Mouse (Mus musculus): ENCODE data around the gene Cnot4.

Gene Cnot4

DNA sequence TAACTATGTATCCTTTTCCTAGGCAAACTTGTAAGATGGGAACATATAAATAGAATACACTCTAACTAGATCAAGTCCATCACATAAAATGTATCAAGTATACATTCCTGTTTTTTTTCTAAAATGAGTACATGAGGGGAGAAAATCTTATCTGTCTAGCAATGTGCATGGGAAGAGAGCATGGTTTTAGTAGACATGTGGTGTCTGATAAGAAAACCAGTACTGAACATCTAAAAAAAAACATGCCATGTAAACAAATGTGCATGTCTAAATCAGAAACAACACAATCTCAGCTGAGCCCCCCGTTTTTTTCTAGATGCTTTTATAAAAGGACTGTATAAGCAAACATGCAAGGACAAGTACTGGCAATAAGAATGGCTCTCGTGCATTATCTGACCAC lies 100.8 kb downstream of the Cnot4 start:
- DNase-seq (ENCODE audit: low spot score): no peak

DNA sequence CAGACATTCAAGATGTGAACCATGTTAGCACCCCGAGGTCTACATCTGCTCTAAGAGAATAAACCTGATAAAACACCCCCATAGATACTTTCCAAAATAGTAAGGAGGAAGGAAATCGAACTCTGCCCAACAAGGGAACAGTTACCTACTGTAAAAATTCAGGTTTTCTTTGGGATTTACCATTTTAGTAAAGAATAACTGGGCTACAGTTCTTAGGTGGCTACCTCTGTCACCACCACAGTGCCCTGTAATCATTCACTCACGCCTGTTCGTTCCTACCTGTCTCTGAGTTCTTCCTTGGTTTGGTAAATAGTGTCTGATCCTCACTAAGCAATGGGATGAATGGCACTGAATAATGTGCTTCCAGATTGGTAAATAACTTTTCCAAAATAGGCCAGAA lies 102.7 kb downstream of the Cnot4 start:
- no peak for DNase-seq (ENCODE audit: low spot score)

DNA sequence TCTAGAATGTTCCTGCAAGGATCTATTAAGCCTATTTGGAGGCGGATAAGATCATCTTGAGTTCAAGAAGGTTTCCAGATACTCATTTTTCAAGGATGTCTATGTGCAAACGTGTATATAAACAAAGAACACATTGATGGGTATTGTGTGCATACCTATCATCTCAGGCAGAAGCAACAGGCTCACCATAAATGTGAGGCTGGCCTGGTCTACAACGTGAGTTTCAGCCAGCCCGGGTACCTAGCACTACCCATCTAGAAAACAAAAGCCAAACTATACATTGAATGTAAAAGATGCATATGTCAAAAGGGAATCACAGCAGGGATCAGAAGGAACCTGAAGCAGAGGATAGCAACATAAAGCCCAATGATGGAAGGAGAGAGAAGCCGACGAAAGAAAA lies 103.3 kb downstream of the Cnot4 start:
- DNase-seq (ENCODE audit: low spot score): no peak

DNA sequence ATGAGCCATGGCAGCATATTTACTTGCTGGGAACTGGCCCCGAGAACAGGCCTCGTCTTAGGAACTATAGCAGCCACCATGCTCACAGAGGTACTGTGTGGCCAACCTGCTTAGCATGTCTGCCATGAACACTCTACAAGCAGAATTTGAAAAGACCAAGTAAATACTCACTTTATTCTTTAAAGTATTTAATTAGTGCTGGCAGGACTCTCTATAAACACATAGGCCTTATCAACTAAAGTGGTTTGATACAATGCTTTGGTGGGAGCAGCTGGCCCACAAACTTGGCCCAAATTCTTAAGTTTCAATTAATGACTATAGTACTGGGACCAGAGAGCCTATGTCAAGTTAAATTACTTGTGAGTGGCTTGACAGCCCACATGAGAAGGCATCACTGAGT lies 105.5 kb downstream of the Cnot4 start:
- no peak for DNase-seq (ENCODE audit: low spot score)

DNA sequence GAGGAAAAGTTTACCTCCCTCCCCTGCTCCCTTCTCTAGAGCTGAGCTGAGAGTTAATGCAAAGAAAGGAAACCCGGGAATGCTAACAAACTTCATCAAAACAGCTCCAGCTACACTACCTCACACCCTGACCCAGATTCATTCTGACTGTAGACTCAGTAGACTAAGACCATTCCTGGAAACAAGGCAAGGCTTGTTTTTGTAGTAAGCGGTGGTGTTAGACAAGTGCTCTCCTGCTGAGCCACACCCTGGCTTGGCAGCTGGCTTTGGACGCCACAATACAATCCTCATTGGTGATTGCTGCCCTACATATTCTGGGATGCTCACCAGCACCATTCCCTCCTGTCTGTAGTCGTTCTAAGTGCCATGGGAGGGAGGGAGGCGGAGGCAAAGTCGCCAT lies 106.3 kb downstream of the Cnot4 start:
- DNase-seq (ENCODE audit: low spot score): no peak

DNA sequence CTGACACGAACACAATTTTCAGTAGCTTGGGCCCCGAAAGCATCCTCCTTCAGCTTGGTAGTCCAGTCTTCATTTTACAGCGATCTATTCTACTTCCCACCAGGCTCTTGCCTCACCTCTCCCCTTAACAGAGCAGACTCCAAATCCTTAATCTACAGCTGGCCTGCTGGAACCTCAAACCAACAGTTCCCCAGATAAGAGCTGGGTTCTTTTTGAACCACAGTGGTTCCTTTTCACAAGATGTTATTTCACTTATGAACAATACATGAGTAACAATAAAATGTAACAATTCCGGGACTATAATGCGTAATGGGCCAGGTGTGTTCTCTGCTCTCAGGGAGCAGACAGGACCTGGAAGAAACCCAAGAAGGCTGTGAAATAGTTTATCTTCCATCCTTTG lies 116.9 kb downstream of the Cnot4 start:
- no peak for DNase-seq (ENCODE audit: low spot score)

DNA sequence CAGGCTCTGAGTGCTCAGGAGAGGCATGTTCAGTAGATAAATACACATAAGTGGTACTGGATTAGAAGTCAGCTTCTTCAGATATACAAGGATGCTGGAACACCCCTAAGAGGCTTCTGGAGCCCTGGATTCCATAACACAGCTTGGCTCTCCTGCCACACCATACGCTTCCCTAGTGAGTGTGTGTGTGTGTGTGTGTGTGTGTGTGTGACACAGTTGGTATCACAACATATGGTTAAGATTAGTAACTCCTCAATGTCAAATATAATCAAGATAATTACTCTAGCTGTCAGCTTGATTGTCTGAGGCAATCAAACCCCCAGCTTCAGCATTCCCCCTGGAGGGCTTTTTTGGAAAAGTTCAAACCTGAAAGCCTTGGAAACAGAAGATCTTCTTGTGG lies 121.6 kb downstream of the Cnot4 start:
- no peak for DNase-seq (ENCODE audit: low spot score)

DNA sequence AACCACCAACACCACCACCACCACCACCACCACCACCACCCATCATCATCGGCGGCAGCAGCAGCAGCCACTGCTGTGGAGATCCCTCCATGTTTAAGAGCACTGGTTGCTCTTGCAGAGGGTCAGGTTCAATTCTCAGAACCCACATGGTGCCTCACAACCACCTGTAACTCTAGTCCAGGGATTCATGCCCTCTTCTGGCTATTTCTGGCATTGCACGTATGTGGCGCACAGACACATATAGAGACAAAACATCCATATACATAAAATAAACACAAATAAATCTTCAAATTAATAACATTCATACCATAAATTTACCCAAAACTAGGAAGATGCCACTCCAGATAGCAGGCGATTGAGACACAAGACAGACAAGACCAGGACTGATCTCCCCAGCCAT lies 122.8 kb downstream of the Cnot4 start:
- DNase-seq (ENCODE audit: low spot score): no peak

DNA sequence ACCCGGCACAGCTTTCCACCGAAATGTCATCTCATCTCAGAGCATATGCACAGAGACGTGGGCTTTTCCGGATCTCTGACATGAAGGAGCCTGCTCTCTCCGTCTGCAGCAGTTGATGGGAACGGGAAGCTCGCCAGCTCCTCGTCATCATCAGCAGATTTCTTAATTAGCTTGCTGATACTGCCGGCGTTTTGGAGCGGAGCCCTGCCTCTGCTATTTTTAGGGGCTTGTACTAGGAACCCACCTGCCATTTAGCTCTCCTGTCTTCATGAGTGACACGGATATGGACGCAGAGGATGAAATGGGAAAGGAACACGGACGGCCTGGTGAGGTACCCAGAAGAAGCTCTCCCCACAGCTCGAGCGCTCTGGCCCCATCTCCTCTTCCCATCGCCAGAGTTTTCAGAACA lies 131.3 kb downstream of the Cnot4 start:
- DNase-seq (ENCODE audit: low spot score): peak; percentile 79

DNA sequence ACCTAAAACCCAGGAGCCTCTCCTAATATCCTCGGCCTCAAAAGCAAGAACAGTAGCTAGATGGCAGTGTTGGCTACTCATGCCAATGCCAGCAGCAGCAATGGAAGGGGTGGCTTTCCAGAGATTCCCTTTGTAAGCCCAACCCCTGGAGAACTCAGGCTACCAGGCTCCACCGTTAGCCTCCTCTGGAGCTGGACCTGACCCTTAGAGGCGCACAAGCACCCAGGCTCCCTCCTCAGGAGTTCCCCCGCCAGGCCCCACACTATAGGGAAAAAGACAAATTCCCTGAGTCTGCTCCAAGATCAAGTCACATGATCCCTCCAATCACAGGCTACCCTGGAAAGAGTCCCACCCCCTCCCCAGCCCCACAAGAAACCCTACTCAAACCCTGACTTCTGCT lies 134.4 kb downstream of the Cnot4 start:
- peak; percentile 65 for DNase-seq (ENCODE audit: low spot score)

DNA sequence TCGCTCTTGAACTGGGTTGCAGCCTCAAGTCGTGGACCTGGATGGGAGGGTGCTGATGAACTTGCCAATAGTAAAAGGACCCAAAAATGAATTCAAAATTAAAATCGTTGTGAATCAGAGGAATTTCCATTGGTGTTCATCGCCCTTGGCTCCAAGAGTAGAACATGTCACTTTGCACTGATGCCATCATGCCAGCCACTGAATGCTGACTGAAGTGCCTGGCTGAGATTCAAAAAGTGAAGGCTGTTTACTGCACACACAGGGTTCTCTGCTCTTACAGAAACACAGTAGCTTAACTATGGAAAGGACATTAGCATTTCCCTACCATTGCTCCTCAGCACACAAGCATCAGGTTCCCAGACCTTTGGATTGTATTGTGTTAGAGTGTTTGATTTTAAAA lies 137.0 kb downstream of the Cnot4 start:
- no peak for DNase-seq (ENCODE audit: low spot score)

DNA sequence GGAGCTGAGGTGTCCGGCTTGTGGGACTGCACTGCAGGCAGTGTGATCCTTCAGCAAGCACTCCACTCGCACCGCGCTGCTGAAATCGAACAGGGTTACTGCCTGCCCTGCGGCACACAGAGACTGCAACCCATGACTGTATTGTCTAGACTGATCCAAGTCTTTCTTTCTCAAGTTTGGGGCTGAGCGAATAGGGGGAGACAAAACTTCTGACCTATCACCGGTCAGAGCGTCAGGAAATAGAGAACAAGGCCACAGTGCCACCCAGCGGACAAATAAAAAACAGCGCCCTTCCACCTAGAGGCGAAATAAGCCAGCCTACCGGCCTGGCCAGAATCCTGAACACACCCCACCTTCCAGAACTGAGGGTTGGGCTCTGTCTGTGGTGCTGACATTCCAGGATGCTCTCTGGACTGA lies 138.3 kb downstream of the Cnot4 start:
- DNase-seq (ENCODE audit: low spot score): peak; percentile 80

DNA sequence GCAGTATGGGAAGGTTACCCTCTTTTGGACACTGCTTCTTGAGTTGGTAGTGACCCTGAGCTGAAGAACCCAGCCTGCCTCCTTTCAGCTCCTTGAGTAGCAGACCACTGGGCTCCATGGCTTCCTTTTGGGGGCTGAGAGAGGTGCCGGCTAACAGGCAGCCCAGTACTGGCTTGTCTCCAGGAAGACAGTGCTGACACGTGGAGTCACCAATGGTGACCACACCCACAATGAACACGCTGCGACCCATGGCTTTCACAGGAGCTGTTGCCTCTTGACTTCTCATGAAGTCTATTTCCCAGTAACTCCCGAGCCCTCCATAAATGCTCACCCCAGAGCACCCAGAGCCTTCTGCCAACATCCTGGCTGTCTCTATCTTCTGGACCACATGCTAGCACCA lies 138.8 kb downstream of the Cnot4 start:
- DNase-seq (ENCODE audit: low spot score): no peak

DNA sequence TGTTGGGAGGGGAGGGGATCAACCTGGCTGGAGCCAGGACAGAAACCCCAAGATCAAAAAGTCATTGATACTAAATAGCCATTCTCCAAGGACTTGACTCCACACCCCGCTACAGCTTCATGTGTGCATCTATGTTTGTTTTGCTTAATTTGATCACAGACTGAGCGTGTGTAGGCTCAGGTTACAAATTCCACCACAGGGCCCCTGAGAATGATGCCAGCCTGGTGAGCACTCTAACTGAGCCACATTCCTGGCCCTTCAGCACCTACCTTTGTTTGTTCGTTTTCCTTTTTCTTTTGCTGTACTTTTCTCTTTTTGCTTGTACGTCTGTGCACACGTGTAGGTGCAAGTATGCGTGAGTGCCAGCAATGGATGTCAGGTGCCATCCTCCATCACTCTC lies 144.3 kb downstream of the Cnot4 start:
- DNase-seq (ENCODE audit: low spot score): no peak

DNA sequence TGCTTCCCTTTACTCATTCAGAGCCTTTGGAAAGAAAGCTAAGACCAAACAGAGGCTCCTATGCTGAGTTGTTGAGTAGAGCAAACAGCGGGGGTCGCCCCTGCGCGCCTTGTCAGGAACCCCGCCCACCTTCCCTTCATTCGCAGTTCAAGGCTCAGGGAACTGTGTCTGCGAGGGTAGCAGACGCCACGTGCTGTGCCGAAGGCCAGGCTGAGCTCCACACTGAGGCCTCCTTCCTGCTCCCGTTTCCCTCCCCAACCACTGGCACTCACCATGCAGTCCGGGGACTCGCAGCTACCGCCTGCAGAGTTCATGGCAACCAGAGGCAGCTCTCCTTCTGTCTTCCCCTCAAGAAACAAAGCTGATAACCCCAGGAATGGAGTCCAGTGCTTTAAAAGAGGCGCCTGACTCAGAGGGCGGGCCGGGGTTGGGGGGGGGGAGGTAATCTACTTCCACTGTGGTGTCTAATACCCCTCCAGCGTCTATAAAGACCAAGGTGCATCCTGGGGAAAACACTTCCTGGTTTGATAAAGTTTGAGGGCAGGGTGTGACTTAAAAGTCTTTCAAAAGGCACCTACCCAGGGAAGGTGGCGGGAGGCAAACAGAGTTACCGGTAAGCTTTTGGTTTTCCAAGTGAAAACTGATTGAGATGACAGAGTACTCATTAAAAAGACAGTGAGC lies 145.3 kb downstream of the Cnot4 start, which contains the start of gene Slc23a4:
TSS of gene Slc23a4 (minus strand) at position 324 of the 681 bp plus-strand sequence.
- DNase-seq (ENCODE audit: low spot score): no peak

DNA sequence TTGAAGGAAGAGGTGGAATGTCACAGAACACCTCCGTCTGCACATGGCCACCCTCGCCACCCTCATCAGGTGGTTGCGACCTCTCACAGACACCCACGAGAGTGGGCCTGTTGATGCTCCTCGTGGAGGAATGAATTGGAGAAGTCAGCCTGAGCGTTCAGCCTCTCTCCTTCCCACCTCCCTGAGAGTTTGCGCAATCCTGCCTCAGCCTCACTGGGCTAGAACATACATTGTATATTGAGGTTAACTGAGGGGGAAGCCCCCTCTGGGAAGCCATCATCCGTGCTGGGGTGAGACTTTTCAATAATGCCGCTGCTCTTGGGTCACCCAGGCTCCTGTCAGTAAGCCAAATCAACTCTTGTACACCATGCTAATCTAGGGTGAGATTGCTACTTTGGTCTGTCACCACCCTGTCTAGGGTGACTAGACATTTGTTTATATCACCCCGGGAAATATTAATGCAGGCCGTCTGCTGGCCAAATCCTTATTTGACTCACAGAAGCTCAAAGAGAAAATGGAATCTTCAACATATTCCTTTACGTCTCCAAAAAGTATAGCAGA lies 146.4 kb downstream of the Cnot4 start:
- DNase-seq (ENCODE audit: low spot score): no peak

DNA sequence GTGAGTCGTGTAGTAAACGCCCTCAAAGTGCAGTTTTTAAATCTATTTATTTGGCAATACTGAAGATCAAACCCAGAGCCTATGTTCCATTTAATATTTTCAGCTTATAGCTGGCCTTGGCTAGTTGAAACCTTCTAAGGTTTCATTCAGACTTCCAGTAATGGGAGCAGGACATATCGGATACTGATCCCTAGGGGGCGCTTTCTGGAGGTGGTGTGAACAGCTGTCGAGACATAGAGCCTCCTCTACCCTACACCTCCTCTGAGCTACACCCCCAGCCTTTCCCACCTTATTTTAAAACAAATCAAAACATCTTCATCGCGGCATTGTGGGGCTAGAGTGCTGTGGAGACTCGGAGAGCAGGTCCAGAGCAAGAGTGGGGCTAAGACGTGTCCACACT lies 152.9 kb downstream of the Cnot4 start:
- DNase-seq (ENCODE audit: low spot score): no peak

DNA sequence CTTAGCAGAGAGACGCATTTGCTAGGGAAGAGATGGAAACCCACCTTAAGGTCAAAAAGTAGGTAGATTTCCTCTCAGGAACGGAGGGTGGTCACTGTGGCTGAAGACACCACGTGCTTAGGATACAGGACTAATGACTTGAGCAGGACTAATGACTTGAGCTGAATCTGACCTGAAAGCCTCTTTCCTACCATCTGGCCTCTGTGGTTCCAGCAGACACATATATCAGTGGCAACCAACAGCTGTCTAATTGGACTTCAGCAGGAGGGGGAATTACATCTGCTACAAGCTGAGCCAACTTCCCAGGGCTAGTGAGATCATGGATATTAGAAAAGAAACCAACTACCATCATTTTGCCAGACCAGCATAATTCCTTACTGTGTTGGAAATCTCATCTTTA lies 154.2 kb downstream of the Cnot4 start:
- no peak for DNase-seq (ENCODE audit: low spot score)
